Mouse (Mus musculus) testis, adult 2 months (tissue): ENCODE measurements at regions not wholly inside any gene's neighbourhood (a gene's known extent, or its start where the extent isn't known, plus 50 kb on each side); places are given as distances from the start of the nearest gene placed in this dataset.

Experiments used
- CTCF ChIP-seq: fragments of 200-500 bp; IDR thresholded peaks from 2 replicates; pipeline ENCODE4 v1.5.1; 2012; ENCODE audit warnings: low read depth, mild to moderate bottlenecking, inconsistent platforms, low read length, moderate library complexity; ENCODE audit not compliant: control insufficient read depth, insufficient read depth, insufficient replicate concordance
- POLR2A ChIP-seq: fragments of 200-500 bp; IDR thresholded peaks from 2 replicates; pipeline ENCODE4 v1.6.1; 2012; ENCODE audit warnings: low read depth, mild to moderate bottlenecking, inconsistent platforms, low read length, moderate library complexity; ENCODE audit not compliant: control insufficient read depth

GRCm38 (mm10) chr3:133880626-133881025, 335.7 kb upstream of the Tet2 start:
- TF ChIP-seq CTCF (no peak), POLR2A (no peak)
